Mouse (Mus musculus): ENCODE data around the gene Kat7.

GRCm38 (mm10) chr11:95340259-95340658 lies 30.2 kb upstream of the Kat7 start:
- TF ChIP-seq USF1 (IDR thresholded peaks at IDR 0.05; ENCODE audit: low read depth) (no peak), CTCF (IDR thresholded peaks at IDR 0.05; ENCODE audit: control insufficient read depth, insufficient read depth, insufficient read length) (no peak), MYOD1 (IDR thresholded peaks at IDR 0.05; ENCODE audit: control insufficient read depth, insufficient read length, low read depth) (no peak), CEBPB (IDR thresholded peaks at IDR 0.05; ENCODE audit: low read depth) (no peak), MYOG (IDR thresholded peaks at IDR 0.05; ENCODE audit: control insufficient read depth, extremely low read depth, insufficient read length) (no peak), MAX (IDR thresholded peaks at IDR 0.05) (no peak), FOSL1 (IDR thresholded peaks at IDR 0.05; ENCODE audit: insufficient read depth, low read length, poor library complexity, severe bottlenecking) (no peak)

Data from C2C12 (cell line).